Mouse (Mus musculus) kidney, adult 8-10 months (tissue): ENCODE data around the gene Smox.

Experiments used
- DNase-seq, 2 experiments: peaks; one replicate each; pipeline ENCODE4 v3.0.0; 2022

Smox gene

GRCm38 (mm10) chr2:131486046-131486445, 5.2 kb upstream of the Smox start:
- no peak for DNase-seq

GRCm38 (mm10) chr2:131487337-131487736, 4.0 kb upstream of the Smox start:
- no peak for DNase-seq

DNA sequence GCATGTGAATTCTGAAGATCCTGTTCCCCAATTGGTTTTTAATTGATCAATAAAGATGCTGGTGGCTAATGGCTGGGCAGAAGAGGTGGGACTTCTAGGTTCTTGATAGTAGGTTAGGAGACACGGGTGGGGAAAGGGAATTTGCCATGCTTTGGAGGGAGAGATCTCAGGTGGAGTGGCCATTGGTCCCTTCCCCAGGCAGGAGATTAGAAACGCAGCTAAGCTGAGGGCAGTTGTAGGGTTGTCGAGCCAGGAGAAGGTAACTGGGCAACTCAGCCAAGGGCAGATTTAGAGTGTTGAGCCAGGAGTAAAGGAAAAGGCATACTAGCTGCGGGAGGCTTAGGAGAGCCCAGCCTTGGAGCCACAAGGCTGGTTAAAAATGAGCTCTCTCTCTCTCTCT, 3.0 kb upstream of the Smox start:
- no peak for DNase-seq

DNA sequence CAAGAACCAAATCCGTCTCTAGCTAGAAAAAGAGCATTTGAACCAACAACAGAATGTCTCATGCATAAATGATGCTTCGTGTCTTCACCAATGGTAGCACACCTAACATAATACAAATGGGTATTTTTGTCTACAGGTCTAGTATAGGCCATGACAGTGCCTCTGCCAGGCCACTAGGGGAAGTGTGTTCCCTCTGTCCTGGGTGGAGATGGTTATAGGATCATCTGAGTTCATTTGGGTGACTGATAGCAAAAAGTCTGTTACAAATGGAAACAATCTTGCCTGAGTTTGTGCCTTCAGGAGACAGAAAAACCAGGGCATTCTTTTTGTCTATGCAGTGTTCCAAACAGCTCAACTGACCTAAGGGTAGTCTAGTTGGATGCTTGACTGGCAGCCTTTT, 2.4 kb upstream of the Smox start:
- DNase-seq, result no peak

GRCm38 (mm10) chr2:131489591-131489990, 1.7 kb upstream of the Smox start:
- DNase-seq, result no peak

DNA sequence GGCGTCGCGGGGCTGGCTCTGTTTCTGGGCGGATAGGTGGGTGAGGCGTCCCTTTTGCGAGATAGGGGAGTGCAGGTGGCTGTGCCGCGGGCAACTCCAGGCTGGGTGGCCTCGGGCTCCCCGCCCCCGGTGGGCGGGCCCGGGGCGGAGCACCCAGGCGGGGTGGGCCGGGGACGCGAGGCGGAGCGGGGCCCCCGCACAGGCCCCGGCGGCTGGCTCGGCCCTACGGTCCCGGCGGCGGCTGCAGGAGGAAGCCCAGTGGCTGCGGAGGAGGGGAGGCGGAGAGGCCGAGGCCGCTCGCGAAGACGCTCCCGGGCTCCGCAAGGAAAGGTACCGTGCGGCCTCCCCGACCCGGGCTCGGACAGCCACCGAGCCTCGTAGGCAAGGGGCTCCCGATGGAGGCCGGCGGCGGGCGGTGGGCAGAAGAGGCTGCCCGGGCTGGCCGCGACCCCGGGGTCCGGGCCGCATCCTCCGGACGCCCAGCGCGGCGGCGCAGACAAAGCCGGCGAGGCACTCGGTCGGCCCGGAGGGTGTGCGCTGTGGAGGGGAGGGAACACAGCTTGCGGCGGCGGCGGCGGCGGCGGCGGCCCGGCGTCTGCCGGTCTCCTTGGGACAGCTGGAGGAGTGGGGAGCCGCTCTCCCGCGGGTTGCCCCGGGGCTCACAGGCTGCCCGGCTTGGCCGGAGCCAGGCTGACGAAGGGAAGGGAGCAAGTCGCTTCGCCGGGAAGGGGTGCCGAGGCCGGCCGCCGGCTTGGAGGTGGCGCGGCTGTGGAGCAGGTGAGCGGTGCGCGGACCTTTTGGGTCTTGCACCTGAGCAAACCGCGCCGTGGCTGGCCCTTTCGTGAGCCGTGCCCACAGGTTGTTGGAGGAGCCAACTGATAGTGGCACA, 655 bp downstream of the Smox start:
- peak; percentile 75 to 80 for DNase-seq

DNA sequence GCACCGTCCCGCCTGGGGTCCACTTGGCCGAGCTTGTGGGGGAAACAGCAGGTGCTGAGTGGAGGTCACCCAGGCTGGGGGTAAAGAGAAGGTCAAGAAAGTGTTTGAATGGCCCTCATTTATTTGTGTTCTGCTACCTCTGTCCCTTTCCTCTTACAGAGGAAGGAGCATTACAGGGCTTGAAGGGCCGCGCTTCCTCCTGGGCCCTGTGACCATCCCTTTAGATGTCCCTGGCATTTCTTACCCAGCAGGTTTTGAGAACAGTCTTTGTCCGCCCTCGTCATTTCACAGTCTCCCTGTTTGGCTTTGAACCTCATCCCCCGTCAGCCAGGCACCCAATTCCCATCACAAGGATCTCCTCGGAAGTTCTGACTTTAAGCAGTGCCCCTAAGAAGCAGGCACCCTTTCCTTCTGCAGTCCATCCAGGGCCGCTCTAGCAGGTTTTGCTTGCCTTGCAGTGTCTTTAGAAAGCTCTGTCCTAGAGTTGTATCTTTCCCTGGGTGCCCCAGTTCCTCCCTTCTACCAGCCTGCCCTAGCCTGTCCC, 1.4 kb downstream of the Smox start:
- DNase-seq, result no peak

DNA sequence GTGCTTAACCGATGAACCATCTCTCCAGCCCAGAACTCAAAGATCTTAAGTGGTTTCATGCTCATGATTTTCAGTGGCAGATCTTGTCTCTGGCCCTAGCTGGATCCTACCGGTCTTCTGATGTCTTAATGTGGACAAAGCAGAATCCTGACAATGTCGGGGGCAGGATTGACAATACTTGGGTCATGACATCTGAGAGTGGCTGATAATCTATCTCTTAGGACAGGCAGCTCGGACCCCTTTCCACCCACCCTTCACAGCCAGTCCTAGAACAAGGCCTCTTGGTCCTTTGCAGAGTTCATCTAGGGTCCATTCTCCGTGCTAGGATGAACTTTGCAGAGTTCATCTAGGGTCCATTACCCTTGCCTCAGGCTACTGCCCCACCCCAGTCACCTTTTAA, 2.1 kb downstream of the Smox start:
- DNase-seq, result no peak

DNA sequence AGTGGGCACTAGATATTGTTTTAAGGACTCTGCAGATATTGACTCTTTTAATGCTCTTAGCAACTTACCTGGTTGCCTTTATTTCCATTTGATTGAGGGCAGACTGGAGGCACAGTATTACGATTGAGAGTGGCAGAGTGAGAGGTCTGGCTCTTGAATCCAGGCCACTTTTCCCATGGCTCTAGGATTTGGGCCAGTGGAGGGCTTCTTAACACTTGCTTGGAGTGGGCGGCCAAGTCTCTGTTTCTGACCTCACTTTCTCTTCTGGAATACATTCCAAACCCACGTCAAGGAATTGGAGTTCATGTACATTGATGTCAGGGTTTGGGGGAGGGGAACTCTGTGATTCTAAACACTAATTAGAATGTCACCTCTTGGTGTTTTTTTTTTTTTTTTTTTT, 4.0 kb downstream of the Smox start:
- DNase-seq, result no peak

- no peak for DNase-seq
Measured at GRCm38 (mm10) chr2:131496125-131496820, 5.0 kb downstream of the Smox start.

DNA sequence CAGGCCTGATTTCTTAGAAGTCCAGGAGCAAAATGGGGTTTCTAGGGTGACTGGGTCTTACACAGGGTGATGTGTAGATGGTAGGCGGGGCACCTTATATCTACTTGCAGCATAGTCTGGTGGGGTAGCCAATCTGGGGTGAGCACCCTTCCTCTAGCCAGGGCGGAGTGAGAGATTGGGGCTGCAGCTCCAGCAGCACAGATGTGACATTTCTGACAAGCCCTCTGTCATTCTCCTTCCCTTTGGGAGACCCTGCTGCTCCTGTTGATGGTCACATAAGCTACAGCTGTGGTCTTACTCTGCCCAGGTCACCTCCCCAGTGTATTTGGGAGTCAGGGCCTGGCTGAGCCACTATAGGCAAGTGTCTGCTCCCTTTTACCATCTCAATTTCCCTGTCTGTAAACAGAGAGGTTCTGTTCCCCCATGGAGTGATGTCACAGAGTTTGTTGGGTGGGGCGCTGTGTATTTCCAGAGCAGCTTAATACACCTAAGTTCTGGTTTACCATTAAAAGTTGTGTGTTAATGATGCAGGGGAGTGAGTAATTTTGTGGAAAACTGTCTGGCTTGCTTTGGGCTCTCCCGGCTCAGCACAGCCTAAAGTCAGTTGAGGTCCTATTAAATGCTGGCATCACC, 6.0 kb downstream of the Smox start:
- no peak for DNase-seq

GRCm38 (mm10) chr2:131498219-131498618, 6.9 kb downstream of the Smox start:
- no peak for DNase-seq

DNA sequence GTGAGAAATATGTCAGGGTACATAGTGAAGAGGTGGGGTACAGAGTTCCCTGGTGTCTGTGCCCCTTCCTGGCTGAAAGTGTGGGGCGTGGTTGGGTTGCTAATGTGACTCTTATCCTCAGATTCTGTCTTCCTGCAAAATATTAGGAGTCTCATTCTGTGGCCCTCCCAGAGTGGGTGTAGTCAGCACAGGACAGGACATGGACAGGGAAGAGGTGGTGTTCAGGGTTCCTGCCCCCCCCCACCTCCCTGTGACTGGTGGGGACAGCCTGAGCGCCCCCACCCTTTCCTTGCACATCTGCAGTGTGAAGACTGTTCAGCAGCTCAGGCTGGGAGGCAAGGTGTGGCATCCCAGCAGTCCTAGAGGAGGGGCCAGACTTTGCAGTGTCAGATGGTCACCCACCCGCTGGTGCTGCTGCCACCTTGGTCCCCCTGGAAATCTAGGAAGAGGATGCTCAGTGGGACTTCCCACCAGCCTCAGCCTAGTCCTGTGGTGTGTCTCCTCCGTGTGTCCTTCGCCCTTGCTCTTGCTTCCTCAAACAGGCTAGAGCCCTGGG, 8.1 kb downstream of the Smox start:
- no peak for DNase-seq

- DNase-seq, result no peak
Measured at GRCm38 (mm10) chr2:131501886-131502285, 10.6 kb downstream of the Smox start.

DNA sequence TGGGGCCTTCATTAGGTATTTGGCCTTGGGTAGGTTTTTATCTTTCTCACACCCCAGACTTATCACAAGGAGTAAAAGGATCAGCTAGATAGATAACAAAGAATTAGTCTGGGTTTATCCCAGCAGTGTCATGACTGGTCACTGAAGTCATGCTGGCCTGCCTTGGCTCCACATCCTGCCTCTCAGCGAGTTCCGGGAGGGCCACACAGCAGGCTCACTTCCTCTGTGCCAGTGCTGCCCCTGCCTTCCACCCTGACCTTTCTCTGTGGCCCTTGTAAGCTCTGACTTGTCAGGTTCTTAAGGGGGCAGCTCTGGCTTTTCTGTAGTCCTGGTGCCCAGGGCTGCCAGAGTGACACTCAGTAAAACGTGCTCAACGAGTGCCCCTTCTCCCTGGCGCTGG, 11.3 kb downstream of the Smox start:
- DNase-seq, result no peak

- DNase-seq, result no peak
Measured at GRCm38 (mm10) chr2:131505431-131505830, 14.1 kb downstream of the Smox start.

- no peak for DNase-seq
Measured at GRCm38 (mm10) chr2:131506358-131506757, 15.1 kb downstream of the Smox start.

- DNase-seq, result no peak
Measured at GRCm38 (mm10) chr2:131508501-131508900, 17.2 kb downstream of the Smox start.

GRCm38 (mm10) chr2:131509671-131510313, 18.5 kb downstream of the Smox start:
- peak; percentile 33 to 51 for DNase-seq

DNA sequence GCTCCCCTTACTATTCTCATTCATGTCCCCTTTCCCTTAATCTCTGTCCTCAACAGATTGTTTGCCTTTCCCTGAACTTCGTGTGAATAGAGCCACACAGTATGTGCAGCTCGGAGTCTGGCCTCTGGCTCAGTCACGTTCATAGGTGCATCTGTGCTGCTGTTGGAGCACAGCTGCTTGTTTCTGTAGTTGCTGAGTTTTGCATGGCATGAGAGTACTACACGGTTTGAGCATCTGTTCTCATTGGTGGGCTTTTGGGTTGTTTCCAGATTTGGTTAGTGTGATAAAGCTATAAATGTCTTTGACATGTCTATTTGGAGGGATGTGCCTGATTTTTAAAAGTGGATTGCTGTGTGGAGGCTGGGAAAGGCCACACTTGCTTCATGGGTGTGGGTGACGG, 19.2 kb downstream of the Smox start:
- no peak for DNase-seq

GRCm38 (mm10) chr2:131513477-131513876, 22.2 kb downstream of the Smox start:
- DNase-seq, result no peak

DNA sequence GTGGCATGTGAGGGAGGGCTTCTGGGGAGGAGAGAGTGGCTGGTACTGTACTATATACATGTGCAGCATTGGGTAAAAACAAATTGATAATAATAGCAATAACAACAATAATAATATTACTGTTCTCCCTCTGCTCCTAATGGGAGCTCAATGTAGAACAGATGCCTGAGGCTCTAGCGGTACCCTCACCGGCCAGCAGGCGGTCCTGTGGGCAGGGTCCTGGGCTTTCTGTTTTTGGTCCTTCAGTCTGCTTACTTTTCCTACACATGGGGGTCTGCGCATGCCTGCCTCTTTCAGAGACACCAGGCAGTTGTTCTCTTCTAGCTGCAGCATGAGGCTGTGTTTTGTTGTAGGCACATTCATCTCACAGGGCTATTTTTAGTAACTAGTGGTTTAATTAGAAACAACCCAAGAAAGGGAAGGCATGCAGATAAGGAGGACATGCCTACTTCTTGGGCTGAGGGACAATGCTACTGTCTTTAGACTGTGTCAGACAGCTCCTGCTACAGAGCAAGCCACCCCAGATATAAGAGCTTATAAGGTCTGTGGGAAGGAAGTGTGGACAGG, 22.8 kb downstream of the Smox start:
- no peak for DNase-seq
